Mouse (Mus musculus) bone marrow, adult 2 months (tissue): ENCODE measurements around the gene Cenpu.

Source experiments
- CTCF ChIP-seq: fragments of 200-500 bp; IDR thresholded peaks from 2 replicates; pipeline ENCODE4 v1.5.1; 2011; ENCODE audit warnings: low read length, control low read depth; ENCODE audit not compliant: control insufficient read depth, insufficient read depth
- POLR2A ChIP-seq: fragments of 200-500 bp; IDR thresholded peaks from 2 replicates; pipeline ENCODE4 v1.6.1; 2011; ENCODE audit warnings: low read depth, mild to moderate bottlenecking, control low read depth, low read length, borderline replicate concordance; ENCODE audit not compliant: control insufficient read depth

- TF ChIP-seq CTCF (no peak), POLR2A (no peak)
Observed at GRCm38 (mm10) chr8:46550058-46550457, 1.8 kb upstream of the Cenpu start.
